Mouse (Mus musculus): ENCODE results near the gene Itgb5.

GRCm38 (mm10) chr16:33832057-33832456, 2.6 kb downstream of the Itgb5 start:
- TF ChIP-seq CTCF (IDR thresholded peaks at IDR 0.05 in 2 of 3, conservative IDR thresholded peaks at IDR 0.05 in 1 of 3; ENCODE audit: control insufficient read depth in 1 of 3, insufficient read depth in 1 of 3, low read depth in 2 of 3, low read length in 3 of 3, poor library complexity in 1 of 3, severe bottlenecking in 1 of 3) (no peak), HCFC1 (IDR thresholded peaks at IDR 0.05; ENCODE audit: low read depth, low read length) (no peak), POLR2A (IDR thresholded peaks at IDR 0.05; ENCODE audit: control insufficient read depth in 1 of 2, insufficient read depth in 1 of 2, low read depth in 1 of 2, low read length in 2 of 2, poor library complexity in 1 of 2) (no peak), TAL1 (IDR thresholded peaks at IDR 0.05; ENCODE audit: low read length) (no peak), UBTF (IDR thresholded peaks at IDR 0.05; ENCODE audit: borderline replicate concordance, insufficient read depth, low read depth, low read length) (no peak), ZKSCAN1 (IDR thresholded peaks at IDR 0.05; ENCODE audit: low read depth, low read length) (no peak), ETS1 (IDR thresholded peaks at IDR 0.05; ENCODE audit: low read depth, low read length) (no peak), TCF12 (IDR thresholded peaks at IDR 0.05; ENCODE audit: low read depth, low read length) (no peak), MXI1 (IDR thresholded peaks at IDR 0.05; ENCODE audit: low read depth, low read length) (no peak), EP300 (IDR thresholded peaks at IDR 0.05; ENCODE audit: low read depth in 1 of 2, low read length in 2 of 2) (no peak), TBP (IDR thresholded peaks at IDR 0.05; ENCODE audit: low read depth, low read length) (no peak), ZC3H11A (IDR thresholded peaks at IDR 0.05; ENCODE audit: low read depth, low read length) (no peak), MAFK (IDR thresholded peaks at IDR 0.05; ENCODE audit: borderline replicate concordance, low read depth, low read length) (no peak), KAT2A (conservative IDR thresholded peaks at IDR 0.05; ENCODE audit: low read depth, low read length) (no peak)
